20 mouse cellular contexts compared by ENCODE assay signal in the genomic region with DNA sequence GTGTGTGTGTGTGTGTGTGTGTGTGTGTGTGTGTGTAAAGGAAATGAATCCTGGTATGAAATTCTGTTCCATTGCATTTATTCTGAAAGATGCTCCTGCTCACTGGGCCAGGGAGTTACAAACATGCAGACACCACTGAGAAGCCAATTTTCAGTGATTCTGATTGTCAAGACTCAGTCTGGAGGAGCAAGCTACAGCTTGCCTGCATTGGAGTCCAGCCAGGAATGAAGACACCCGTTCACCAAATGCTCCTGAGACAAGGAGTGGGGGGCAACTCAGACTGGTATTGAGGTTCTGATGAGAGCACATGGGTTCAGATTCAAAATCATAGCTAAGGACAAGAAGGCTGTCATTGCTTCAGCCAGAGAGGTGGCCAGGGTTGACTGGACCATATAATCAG.
A peak's percentile ranks its signal among the peaks of the same experiment; 100 is the strongest.
DNase-seq lines count a peak whose midpoint lies in the region.
"Had no signal": no experiment of that assay in that cellular context is flagged by ENCODE, and none has a peak within 500 bp of the region (broad histone marks: within the 10 kb centered on the region; RNA-seq: fewer than 3 reads in every experiment).

No protein-coding gene starts in this region.

- intact Hi-C loops in heart, postnatal 14 days (cut with DNase I), result no loop called here

- peak; percentile 43 to 51 for DNase-seq in cerebellum, postnatal 14 days
- DNase-seq in cerebellum, adult 9-10 months, result no peak
- DNase-seq in layer of hippocampus, adult 18-20 months (ENCODE audit: low spot score in 2 of 2), result peak; percentile 18 to 59
- DNase-seq in layer of hippocampus, postnatal 25 days (ENCODE audit: extremely low spot score in 1 of 2, low spot score in 1 of 2), result no peak
- DNase-seq in right cerebral cortex, postnatal 10 days (ENCODE audit: low spot score in 2 of 2), result peak; percentile 32 to 41
- DNase-seq in right cerebral cortex, postnatal 14 days, result no peak
- DNase-seq in heart, postnatal 14 days, result no peak
- DNase-seq: adrenal gland, postnatal 14 days; cerebellum, adult 2 months; gastrocnemius, adult 2 months; gastrocnemius, postnatal 36 days; heart, adult 18-20 months; heart, postnatal 4 days; kidney, adult 11 months; kidney, postnatal 14 days; liver; lung, adult 2 months; lung, postnatal 14 days; midbrain, embryonic 14.5 days; thymus, postnatal 4 days had no signal

Comparison
In these comparisons a context has a peak if more than half of its experiments do, and no peak if none do; other contexts are left out.
1. DNase-seq: peak in cerebellum, postnatal 14 days (2 of 2), layer of hippocampus, adult 18-20 months (2 of 2) and right cerebral cortex, postnatal 10 days (2 of 2); none in cerebellum, adult 9-10 months (single experiment), layer of hippocampus, postnatal 25 days (0 of 2), right cerebral cortex, postnatal 14 days (single experiment) and heart, postnatal 14 days (0 of 2).